Mouse (Mus musculus): Measurements from ENCODE around the gene Numb. TPM values are rescaled to one million over a fixed set of nuclear protein-coding genes. Genes with fewer than 3 reads are reported as not detected.

Numb gene
- polyA plus RNA-seq, 1 experiment: 11.2 TPM

- H3K36me3 ChIP-seq (ENCODE audit: control insufficient read depth, insufficient read depth): peaks cover 9% of the 10 kb centered on the region
- H3ac ChIP-seq (ENCODE audit: control insufficient read depth, insufficient read length, low read depth): peak overlapping the region; percentile 79
- TF ChIP-seq MYOG (IDR thresholded peaks at IDR 0.05; ENCODE audit: control insufficient read depth, extremely low read depth, insufficient read length) (no peak), MAX (IDR thresholded peaks at IDR 0.05) (no peak), CEBPB (IDR thresholded peaks at IDR 0.05; ENCODE audit: low read depth) (no peak), MYOD1 (IDR thresholded peaks at IDR 0.05; ENCODE audit: control insufficient read depth, insufficient read length, low read depth) (no peak), FOSL1 (IDR thresholded peaks at IDR 0.05; ENCODE audit: insufficient read depth, low read length, poor library complexity, severe bottlenecking) (no peak)
- H3K79me2 ChIP-seq (ENCODE audit: control insufficient read depth, insufficient read depth): peaks cover 35% of the 10 kb centered on the region
- peak overlapping the region; percentile 89 for H3K4me3 ChIP-seq (ENCODE audit: insufficient read depth, poor library complexity, severe bottlenecking)
- peaks cover 5% of the 10 kb centered on the region for H3K79me3 ChIP-seq (ENCODE audit: low read depth)
- H3K27me3 ChIP-seq (ENCODE audit: control insufficient read depth, insufficient read depth, insufficient read length): no peaks in the 10 kb centered on the region
Measured at GRCm38 (mm10) chr12:83920721-83921441, 853 bp downstream of the Numb start.

GRCm38 (mm10) chr12:83916884-83917283 lies 4.8 kb downstream of the Numb start:
- Histone ChIP-seq H3K36me3 (ENCODE audit: control insufficient read depth, insufficient read depth) (peaks cover 9% of the 10 kb centered on the region), H3K4me3 (ENCODE audit: insufficient read depth, poor library complexity, severe bottlenecking) (no peak overlapping the region), H3K27me3 (ENCODE audit: control insufficient read depth, insufficient read depth, insufficient read length) (no peaks in the 10 kb centered on the region), H3K79me2 (ENCODE audit: control insufficient read depth, insufficient read depth) (peaks cover 35% of the 10 kb centered on the region), H3ac (ENCODE audit: control insufficient read depth, insufficient read length, low read depth) (no peak overlapping the region), H3K79me3 (ENCODE audit: low read depth) (peaks cover 7% of the 10 kb centered on the region)
- TF ChIP-seq CEBPB (IDR thresholded peaks at IDR 0.05; ENCODE audit: low read depth): no peak

GRCm38 (mm10) chr12:83914797-83915196 lies 6.9 kb downstream of the Numb start:
- no peak overlapping the region for H3ac ChIP-seq (ENCODE audit: control insufficient read depth, insufficient read length, low read depth)
- TF ChIP-seq CEBPB (IDR thresholded peaks at IDR 0.05; ENCODE audit: low read depth): no peak
- TF ChIP-seq FOSL1 (IDR thresholded peaks at IDR 0.05; ENCODE audit: insufficient read depth, low read length, poor library complexity, severe bottlenecking): no peak
- no peak for TF ChIP-seq USF1 (IDR thresholded peaks at IDR 0.05; ENCODE audit: low read depth)
- no peak for TF ChIP-seq CTCF (IDR thresholded peaks at IDR 0.05; ENCODE audit: control insufficient read depth, insufficient read depth, insufficient read length)
- TF ChIP-seq MAX (IDR thresholded peaks at IDR 0.05): no peak
- TF ChIP-seq MYOD1 (IDR thresholded peaks at IDR 0.05; ENCODE audit: control insufficient read depth, insufficient read length, low read depth): no peak
- H3K79me2 ChIP-seq (ENCODE audit: control insufficient read depth, insufficient read depth): peaks cover 25% of the 10 kb centered on the region
- peaks cover 9% of the 10 kb centered on the region for H3K36me3 ChIP-seq (ENCODE audit: control insufficient read depth, insufficient read depth)
- no peaks in the 10 kb centered on the region for H3K27me3 ChIP-seq (ENCODE audit: control insufficient read depth, insufficient read depth, insufficient read length)
- H3K4me3 ChIP-seq (ENCODE audit: insufficient read depth, poor library complexity, severe bottlenecking): no peak overlapping the region
- H3K79me3 ChIP-seq (ENCODE audit: low read depth): peaks cover 6% of the 10 kb centered on the region

DNA sequence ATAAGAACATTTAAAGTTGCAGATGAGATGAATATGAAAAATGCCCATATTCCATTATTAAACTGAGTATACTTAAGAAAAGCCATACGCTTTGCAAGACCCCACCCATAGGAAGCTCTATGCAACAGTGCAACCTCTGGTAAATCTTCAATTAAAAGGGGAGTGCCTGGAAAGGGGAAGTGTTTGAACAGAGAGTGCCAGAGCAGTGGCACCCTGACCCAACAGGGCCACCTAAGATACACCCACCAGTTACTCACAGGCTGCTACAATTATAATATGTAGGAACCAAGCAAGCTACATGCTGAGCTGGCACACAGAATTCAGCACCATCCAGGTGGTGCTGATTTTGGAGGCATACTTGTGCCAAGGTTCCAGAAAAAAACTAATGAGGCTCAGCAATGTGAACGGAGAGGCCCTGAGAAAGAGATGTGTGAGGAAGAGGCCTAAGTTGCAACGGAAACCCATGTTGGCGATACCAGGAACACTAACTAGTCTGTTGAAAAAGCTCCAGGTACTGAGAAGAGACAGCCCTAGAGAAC lies 7.5 kb downstream of the Numb start:
- H3K79me3 ChIP-seq (ENCODE audit: low read depth): peaks cover 7% of the 10 kb centered on the region
- TF ChIP-seq MYOG (IDR thresholded peaks at IDR 0.05; ENCODE audit: control insufficient read depth, extremely low read depth, insufficient read length): no peak
- no peak for TF ChIP-seq FOSL1 (IDR thresholded peaks at IDR 0.05; ENCODE audit: insufficient read depth, low read length, poor library complexity, severe bottlenecking)
- no peak for TF ChIP-seq CEBPB (IDR thresholded peaks at IDR 0.05; ENCODE audit: low read depth)
- no peak for TF ChIP-seq USF1 (IDR thresholded peaks at IDR 0.05; ENCODE audit: low read depth)
- TF ChIP-seq CTCF (IDR thresholded peaks at IDR 0.05; ENCODE audit: control insufficient read depth, insufficient read depth, insufficient read length): no peak
- no peak for TF ChIP-seq MAX (IDR thresholded peaks at IDR 0.05)
- no peak for TF ChIP-seq MYOD1 (IDR thresholded peaks at IDR 0.05; ENCODE audit: control insufficient read depth, insufficient read length, low read depth)
- H3K4me3 ChIP-seq (ENCODE audit: insufficient read depth, poor library complexity, severe bottlenecking): no peak overlapping the region
- peaks cover 9% of the 10 kb centered on the region for H3K36me3 ChIP-seq (ENCODE audit: control insufficient read depth, insufficient read depth)
- H3ac ChIP-seq (ENCODE audit: control insufficient read depth, insufficient read length, low read depth): no peak overlapping the region
- H3K27me3 ChIP-seq (ENCODE audit: control insufficient read depth, insufficient read depth, insufficient read length): no peaks in the 10 kb centered on the region
- H3K79me2 ChIP-seq (ENCODE audit: control insufficient read depth, insufficient read depth): peaks cover 19% of the 10 kb centered on the region

DNA sequence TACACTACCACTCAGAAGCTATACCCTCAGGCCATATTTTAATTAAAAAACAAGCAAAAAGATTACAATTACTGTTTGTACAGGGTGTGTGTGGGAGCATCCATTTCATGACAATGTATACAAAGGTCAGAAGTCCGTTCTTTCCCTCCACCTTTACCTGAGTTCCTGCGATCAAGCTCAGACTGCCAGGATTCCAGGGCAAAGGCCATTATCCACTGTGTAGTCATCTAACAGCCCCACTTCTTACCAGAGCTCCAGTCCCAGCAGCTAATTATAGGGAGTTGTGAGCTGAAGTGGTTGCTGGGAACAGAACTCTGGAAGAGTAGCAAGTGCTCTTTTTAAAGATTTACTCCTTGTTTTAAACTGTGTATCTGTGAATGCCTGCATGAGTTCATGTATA lies 11.3 kb downstream of the Numb start:
- Histone ChIP-seq H3ac (ENCODE audit: control insufficient read depth, insufficient read length, low read depth) (no peak overlapping the region), H3K27me3 (ENCODE audit: control insufficient read depth, insufficient read depth, insufficient read length) (no peaks in the 10 kb centered on the region), H3K36me3 (ENCODE audit: control insufficient read depth, insufficient read depth) (no peaks in the 10 kb centered on the region), H3K79me3 (ENCODE audit: low read depth) (peaks cover 5% of the 10 kb centered on the region), H3K79me2 (ENCODE audit: control insufficient read depth, insufficient read depth) (peaks cover 12% of the 10 kb centered on the region), H3K4me3 (ENCODE audit: insufficient read depth, poor library complexity, severe bottlenecking) (no peak overlapping the region)
- TF ChIP-seq FOSL1 (IDR thresholded peaks at IDR 0.05; ENCODE audit: insufficient read depth, low read length, poor library complexity, severe bottlenecking) (no peak), CEBPB (IDR thresholded peaks at IDR 0.05; ENCODE audit: low read depth) (no peak), USF1 (IDR thresholded peaks at IDR 0.05; ENCODE audit: low read depth) (no peak), MAX (IDR thresholded peaks at IDR 0.05) (no peak), MYOG (IDR thresholded peaks at IDR 0.05; ENCODE audit: control insufficient read depth, extremely low read depth, insufficient read length) (no peak), CTCF (IDR thresholded peaks at IDR 0.05; ENCODE audit: control insufficient read depth, insufficient read depth, insufficient read length) (no peak), MYOD1 (IDR thresholded peaks at IDR 0.05; ENCODE audit: control insufficient read depth, insufficient read length, low read depth) (no peak)

DNA sequence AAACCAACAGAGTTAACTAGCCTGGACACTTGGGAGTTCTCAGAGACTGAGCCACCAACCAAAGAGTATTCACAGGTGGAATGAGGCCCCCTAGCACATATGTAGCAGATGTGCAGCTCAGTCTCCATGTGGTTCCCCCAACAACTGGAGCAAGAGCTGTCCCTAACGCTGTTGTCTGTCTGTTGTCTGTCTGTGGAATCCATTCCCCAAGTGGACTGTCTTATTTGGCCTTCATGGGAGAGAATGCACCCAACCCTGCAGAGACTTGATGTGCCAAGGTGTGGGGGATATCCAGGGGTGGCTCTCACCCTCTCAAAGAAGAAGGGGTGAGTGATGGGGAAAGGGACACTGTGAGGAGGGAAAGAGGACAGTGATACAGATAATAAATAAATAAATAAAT lies 28.8 kb downstream of the Numb start:
- no peaks in the 10 kb centered on the region for H3K27me3 ChIP-seq (ENCODE audit: control insufficient read depth, insufficient read depth, insufficient read length)
- no peaks in the 10 kb centered on the region for H3K36me3 ChIP-seq (ENCODE audit: control insufficient read depth, insufficient read depth)
- H3ac ChIP-seq (ENCODE audit: control insufficient read depth, insufficient read length, low read depth): no peak overlapping the region
- peaks cover 17% of the 10 kb centered on the region for H3K79me2 ChIP-seq (ENCODE audit: control insufficient read depth, insufficient read depth)
- TF ChIP-seq MYOD1 (IDR thresholded peaks at IDR 0.05; ENCODE audit: control insufficient read depth, insufficient read length, low read depth): no peak
- TF ChIP-seq MAX (IDR thresholded peaks at IDR 0.05): no peak
- TF ChIP-seq MYOG (IDR thresholded peaks at IDR 0.05; ENCODE audit: control insufficient read depth, extremely low read depth, insufficient read length): no peak
- TF ChIP-seq USF1 (IDR thresholded peaks at IDR 0.05; ENCODE audit: low read depth): no peak
- no peak for TF ChIP-seq CTCF (IDR thresholded peaks at IDR 0.05; ENCODE audit: control insufficient read depth, insufficient read depth, insufficient read length)
- no peak for TF ChIP-seq FOSL1 (IDR thresholded peaks at IDR 0.05; ENCODE audit: insufficient read depth, low read length, poor library complexity, severe bottlenecking)
- no peak for TF ChIP-seq CEBPB (IDR thresholded peaks at IDR 0.05; ENCODE audit: low read depth)
- no peak overlapping the region for H3K4me3 ChIP-seq (ENCODE audit: insufficient read depth, poor library complexity, severe bottlenecking)
- H3K79me3 ChIP-seq (ENCODE audit: low read depth): no peaks in the 10 kb centered on the region
